Mouse (Mus musculus) heart, adult 8-10 months (tissue): Measurements from ENCODE around the gene Hmx1. TPM values are rescaled to one million over a fixed set of nuclear protein-coding genes. Genes with fewer than 3 reads are reported as not detected.

Source experiments
- total RNA-seq, 4 experiments: library from RNA; stranded (reverse); gene quantifications; 2 replicates each; pipeline ENCODE4 v1.2.4; 2022

Hmx1 gene
- total RNA-seq, 4 experiments from 2014 or later = not detected

Other genes starting within 250 kb of the Hmx1 start
- gene Adra2c, start 110.8 kb upstream of the Hmx1 start, total RNA-seq = under 1 TPM; 0.41 to 0.79 (median 0.58) TPM
- under 1 TPM in 3 of 4 experiments, not detected in 1; 0.25 to 0.59 (median 0.41) TPM for gene Cpz, start 136.6 kb downstream of the Hmx1 start, total RNA-seq
- 1 to 10 TPM; 1.7 to 2.1 (median 2.0) TPM for gene Trmt44, start 186.0 kb downstream of the Hmx1 start, total RNA-seq
- 10 to 100 TPM; 21.9 to 32.0 (median 26.4) TPM for gene Acox3, start 193.9 kb downstream of the Hmx1 start, total RNA-seq